Mouse (Mus musculus) layer of hippocampus, postnatal 36 days (tissue): Measurements from ENCODE around the gene AU040320. TPM values are rescaled to one million over a fixed set of nuclear protein-coding genes. Genes with fewer than 3 reads are reported as not detected.

Experiments
- DNase-seq, 2 experiments: peaks; one replicate each; pipeline ENCODE4 v3.0.0; 2022
- total RNA-seq, 2 experiments: library from RNA; stranded (reverse); gene quantifications; 2 replicates each; pipeline ENCODE4 v1.2.3; 2021

The AU040320 gene
- total RNA-seq, 2 experiments from 2014 or later: 65.6 to 66.1 TPM

GRCm38 (mm10) chr4:126750046-126750683 is 3.2 kb upstream of the AU040320 start:
- DNase-seq: peak; percentile 73 to 78

DNA sequence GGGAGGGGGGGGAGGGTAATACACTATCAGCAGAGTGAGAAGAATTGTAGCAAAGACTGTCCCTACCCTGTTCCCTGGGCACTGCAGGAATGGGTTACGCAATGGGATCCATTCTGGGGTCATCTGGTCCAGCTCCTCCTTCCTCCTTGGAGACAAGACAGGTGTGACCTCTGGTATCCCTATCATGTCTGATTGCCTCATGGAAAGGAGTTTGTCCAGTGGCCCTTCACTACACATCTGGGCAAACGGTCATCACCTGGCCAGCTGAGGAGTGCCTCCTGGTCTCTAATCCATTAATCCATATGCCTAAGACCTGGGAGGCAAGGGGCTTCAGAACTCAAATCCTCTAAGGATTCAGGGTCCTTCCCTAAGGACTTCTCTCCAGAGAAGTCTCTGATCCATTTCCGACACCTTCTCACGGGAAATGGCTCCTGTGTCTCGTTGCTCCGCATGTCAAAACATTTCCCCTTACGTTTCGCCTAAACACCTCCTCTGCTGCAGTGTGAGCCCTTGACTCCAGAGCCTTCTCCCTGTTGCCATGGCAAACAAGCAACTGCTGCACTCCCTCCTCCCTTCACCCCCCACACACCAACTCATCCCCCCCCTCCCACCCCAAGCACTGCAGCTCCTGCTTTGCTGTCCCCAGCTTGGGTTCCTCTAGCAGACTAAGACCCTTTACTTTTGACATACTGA is 2.3 kb upstream of the AU040320 start:
- DNase-seq: no peak

GRCm38 (mm10) chr4:126751556-126752023 is 1.8 kb upstream of the AU040320 start:
- peak; percentile 66 to 67 for DNase-seq

GRCm38 (mm10) chr4:126752024-126752607 is 1.2 kb upstream of the AU040320 start:
- DNase-seq: peak in 1 of 2 experiments; percentile 48

DNA sequence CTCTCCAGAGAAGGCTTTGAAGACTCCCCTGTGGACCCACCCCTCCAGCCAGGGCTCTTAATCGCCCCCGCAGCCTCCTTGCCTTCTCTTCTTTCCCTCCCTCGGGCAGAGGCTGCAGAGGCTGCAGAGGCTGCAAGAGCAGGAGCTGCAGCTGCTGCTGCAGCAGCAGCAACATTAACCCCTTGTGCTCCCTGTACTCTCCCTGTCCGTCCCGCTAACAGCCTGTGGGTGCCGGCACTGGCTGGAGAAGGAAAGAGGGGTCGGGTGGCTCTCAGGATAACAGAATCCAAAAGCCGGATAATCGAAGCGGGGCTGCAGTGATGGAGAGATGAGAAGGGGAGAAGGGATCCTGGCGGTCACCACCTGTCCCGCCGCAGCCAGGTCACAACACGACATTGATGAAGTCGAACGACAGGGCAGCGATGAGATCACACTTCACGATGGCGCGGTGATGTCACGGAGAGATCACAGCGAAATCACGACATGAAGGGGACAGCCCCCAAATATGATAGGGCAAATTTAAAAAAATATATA is 669 bp upstream of the AU040320 start:
- DNase-seq: no peak

- no peak for DNase-seq
These were observed 877 bp downstream of the AU040320 start for GRCm38 (mm10) chr4:126754231-126754611.

DNA sequence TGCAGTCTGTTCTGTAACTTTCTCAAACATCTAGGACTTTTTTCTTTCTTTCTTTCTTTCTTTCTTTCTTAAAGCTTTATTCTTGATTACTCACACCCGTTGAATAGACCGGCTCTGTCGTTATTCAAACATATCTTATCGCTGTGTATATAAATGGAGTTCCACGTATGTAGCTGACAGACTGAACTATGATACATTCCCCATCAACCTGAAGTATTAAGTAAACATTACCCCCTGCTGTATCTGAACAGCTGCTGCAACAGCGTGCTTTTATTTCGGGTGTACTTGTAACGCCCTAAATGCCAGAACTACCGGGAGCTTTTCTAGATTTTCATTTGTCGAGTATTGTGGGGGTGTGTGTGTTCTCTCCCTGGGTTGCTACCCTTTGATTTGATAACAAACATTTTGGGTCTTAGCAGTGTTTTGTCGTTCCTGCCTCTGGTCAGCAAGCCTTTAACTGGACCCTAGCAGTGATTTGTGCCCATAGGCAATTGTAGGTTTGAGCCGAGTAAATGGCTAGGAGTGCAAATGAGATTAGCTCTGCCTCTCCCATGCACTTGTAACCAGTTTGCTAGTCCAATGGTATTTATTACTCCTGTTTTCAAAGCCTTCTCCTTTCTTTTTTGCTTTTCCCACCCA is 1.5 kb downstream of the AU040320 start:
- no peak for DNase-seq

DNA sequence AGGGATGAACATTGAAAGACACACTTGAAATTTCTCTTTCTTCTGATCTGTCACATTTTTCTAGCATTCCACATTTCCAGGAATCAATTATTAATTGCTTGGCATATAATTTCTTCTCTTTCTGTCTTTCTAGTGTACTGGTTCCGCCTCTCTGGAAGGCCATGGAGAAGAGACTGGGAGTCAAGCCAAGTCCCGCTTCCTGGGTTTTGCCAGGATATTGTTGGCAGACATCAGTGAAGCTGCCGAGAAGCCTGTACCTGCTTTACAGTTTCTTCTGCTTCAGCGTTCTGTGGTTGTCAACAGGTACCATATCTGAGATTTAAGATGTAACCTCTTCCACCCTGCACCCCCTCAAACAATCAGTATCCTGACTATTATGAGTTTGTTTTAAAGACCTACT is 3.4 kb downstream of the AU040320 start:
- peak in 1 of 2 experiments; percentile 45 for DNase-seq

DNA sequence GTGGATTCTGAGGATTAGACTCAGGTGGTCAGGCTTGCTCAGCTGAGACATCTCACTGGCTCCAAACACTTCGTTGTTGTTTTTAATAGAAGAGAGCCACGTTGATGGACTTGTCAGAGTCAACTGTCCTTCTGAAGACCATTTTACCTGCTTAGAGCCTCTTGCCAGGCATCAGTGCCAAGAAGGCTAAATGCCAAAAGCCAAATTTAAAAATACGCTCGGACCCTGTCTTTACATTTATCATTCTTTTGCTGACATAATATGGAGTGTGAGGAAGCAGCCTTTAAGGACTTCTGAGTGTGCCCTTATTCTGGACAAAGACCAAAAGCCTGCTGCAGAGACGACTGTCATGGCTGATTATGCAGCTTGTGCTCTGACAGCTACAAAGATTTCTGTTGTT is 5.0 kb downstream of the AU040320 start:
- DNase-seq: no peak

DNA sequence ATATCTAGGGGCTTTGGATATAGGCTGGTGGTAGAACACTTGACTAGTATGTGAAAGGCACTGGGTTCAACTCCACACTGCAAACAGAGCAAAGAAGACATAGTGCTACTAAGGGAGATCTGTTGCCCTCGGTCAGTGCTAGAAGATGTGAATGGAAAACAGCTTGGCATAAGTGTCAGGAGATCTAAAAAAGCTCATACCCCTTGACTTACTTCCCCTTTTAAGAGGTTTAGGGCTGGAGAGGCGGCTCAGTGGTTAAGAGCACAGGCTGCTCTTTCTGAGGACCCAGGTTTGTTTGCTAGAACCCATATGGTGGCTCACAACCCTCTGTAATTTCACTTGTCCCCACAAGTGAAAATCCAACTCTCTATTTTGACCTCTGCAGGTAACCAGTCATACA is 6.1 kb downstream of the AU040320 start:
- no peak for DNase-seq

- no peak for DNase-seq
These were observed 9.4 kb downstream of the AU040320 start for GRCm38 (mm10) chr4:126762586-126763359.

DNA sequence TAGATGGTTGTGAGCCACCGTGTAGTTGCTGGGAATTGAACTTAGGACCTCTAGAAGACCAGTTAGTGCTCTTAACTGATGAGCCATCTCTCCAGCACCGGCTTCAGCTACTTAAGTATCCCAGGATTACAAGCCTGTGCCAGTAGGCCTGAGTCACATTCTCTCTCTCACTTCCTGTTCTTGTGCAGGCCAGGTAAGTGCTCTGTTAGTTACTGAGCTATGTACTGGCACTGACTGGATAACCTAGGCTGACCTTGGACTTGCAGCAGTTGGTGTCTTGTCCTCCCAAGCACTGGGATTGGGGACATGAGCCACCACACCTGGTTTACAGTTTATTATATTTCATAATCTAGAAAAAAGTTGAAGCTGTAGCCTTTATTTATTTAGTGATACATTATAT is 10.1 kb downstream of the AU040320 start:
- DNase-seq: no peak

DNA sequence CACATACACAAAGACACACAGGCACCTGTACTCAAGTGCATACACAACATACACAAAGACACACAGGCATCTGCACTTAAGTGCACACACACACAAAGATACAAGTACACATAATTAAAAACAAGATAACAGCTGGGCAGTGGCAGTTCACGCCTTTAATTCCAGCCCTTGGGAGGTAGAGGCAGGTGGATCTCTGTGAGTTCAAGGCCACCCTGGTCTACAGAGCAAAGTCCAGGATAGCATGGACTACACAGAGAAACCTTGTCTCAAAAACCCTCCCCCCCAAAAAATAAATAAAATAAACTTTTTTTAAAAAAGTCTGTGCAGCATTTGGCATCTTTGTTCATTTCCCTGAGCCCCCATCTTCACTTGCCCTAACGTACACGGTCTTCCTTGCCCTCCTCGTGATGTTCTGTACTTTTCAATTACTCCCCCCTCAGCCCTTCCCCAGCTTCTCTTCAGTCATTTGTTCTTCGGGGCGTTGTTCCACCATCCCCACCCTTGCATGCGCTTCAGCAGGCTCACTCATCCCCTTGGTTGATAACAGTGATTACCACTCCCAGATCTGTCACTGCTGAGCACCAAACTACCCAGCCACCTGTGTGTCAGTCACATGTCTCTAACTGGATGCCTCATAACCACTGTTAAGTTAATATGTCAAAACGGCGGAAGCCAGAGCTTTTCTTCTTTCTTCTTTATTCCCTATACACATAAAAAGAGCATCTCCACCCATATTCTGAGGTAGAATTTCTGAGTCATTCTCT is 16.6 kb downstream of the AU040320 start:
- DNase-seq: no peak

DNA sequence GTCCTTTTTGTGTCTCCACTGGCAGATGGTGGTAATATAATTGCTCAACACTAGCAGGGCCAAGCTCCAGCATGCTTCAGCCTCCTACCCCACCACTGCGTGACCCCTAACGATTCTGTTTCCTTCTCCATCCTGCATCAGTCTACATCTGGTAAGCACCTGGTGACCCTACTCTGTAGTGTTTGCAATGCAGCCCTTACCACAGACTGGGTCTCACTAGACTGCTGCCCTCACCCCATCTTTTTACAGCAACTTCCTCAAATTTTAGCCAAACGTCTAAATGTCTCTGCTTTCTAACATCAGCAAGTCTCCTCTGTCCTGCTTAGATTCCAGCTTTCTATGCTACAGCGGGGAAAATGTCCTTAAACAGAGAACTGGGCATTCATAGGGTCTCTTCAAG is 17.5 kb downstream of the AU040320 start:
- no peak for DNase-seq

- no peak for DNase-seq
These were observed 20.5 kb downstream of the AU040320 start for GRCm38 (mm10) chr4:126773871-126774270.

DNA sequence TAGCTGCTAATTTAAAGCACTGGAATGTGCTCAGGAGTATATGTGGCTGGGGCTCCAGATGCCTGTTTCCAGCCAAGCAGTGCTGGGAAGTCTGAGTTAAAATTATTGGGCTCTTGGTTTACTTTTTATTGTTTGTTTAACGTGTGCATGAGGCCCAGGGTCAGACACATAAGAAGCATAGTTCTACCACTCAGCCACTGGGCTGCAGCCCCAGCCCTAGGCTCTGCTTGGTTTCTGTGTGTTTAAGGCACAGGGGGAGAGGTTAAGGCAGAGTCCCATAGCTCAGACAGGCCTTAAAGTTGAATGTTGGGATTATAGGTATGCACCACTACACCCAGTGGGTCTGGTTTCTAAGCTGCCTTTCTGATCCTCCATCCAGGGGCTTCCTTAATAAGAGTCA is 21.8 kb downstream of the AU040320 start:
- DNase-seq: no peak

DNA sequence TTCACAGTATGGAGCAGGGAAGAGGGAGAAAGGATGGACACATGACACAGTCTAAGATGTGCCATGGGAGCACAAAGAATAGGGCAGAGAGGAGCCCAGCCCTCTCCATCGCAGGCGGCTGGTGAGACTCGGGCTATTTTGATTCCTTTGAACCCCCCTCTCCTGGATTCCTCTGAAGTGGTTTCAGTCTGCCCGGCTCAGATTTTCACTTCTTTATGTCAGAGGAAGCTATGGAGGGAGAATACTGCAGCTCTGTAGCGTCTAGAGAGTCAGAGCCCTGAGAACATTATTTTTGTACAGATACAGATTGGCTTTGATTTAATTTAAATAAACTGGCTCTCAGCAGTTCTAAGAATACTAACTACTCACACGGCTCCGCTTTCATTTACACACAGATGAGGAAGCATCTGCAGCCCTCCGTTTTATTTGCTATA is 25.8 kb downstream of the AU040320 start:
- DNase-seq: no peak

DNA sequence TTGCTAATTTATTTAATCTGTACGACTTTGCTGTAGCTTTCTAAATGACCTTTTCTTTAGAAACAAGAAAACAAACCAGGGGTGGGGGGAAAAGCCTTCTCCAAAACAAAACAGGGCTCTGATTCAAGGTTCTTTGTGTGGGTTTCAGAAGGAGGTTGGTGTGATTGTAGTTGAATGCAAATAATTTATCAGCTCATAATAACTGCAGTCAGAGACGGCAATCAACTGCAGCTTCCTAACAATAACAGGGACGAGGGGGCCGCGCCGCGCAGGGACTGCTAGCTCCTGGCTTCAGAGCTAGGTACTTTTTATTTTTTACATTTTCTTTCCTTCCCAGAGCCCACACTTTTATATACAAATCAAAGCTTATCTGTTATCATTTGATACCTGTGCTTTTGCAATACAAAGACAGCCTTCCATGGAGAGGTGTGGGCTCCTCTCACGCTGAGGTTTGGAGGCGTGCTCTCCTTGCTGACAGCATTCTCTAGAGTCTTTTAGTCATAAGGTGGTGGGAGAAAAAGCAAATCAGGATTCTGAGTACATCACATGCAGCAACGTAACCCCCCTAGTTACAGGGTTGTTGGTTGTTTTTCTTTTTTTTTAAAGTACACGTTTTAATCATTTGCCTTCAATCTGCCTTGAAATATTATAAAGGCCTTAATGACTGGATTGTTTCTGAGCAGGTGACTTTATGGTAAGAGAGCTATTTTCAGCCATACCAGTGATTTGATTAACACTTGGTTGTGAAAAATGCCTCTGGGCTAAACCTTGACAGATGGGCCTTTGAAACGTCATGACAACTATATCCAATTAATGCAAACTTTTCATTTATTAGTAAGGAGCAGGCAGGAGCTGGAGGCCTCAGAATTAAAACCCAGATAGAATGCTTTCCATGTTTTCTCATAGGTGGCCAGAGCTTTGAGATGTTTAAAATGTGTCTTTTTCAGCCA is 26.8 kb downstream of the AU040320 start:
- DNase-seq: no peak

GRCm38 (mm10) chr4:126781871-126782270 is 28.5 kb downstream of the AU040320 start:
- no peak for DNase-seq

- no peak for DNase-seq
These were observed 29.2 kb downstream of the AU040320 start for GRCm38 (mm10) chr4:126782512-126782911.
